Mouse (Mus musculus) adrenal gland, postnatal 10 days (tissue): Measurements from ENCODE around the gene Gm10799. TPM values are rescaled to one million over a fixed set of nuclear protein-coding genes. Genes with fewer than 3 reads are reported as not detected.
A peak's percentile ranks its signal among the peaks of the same experiment; 100 is the strongest.
"Not testable (repeated sequence)": the region's sequence is repeated elsewhere in the genome, so short reads cannot be mapped to it uniquely, and the experiment has no call there.

ENCODE experiments used
- DNase-seq: peaks from one replicate; pipeline ENCODE4 v3.0.0; 2021; ENCODE audit warnings: mixed read lengths
- total RNA-seq, 2 experiments: library from RNA; stranded (reverse); gene quantifications; 2 replicates each; pipeline ENCODE4 v1.2.3; 2021

The Gm10799 gene
- total RNA-seq, 2 experiments from 2014 or later, result not detected

GRCm38 (mm10) chr2:104065526-104065925 is 2.8 kb downstream of the Gm10799 start, which contains the start of gene Gm10912:
Gene Gm10912 (plus strand): TSS chr2:104065826.
- not testable (repeated sequence) for DNase-seq

- DNase-seq, result no peak
Measured at GRCm38 (mm10) chr2:104064152-104064551, 4.2 kb downstream of the Gm10799 start.

GRCm38 (mm10) chr2:104062665-104063064 is 5.7 kb downstream of the Gm10799 start:
- DNase-seq, result no peak

GRCm38 (mm10) chr2:104060996-104061395 is 7.4 kb downstream of the Gm10799 start:
- DNase-seq, result no peak

GRCm38 (mm10) chr2:104059786-104060185 is 8.6 kb downstream of the Gm10799 start:
- no peak for DNase-seq

- DNase-seq, result no peak
Measured at GRCm38 (mm10) chr2:104058954-104059353, 9.4 kb downstream of the Gm10799 start.

- no peak for DNase-seq
Measured at GRCm38 (mm10) chr2:104058381-104058780, 10.0 kb downstream of the Gm10799 start.

- peak; percentile 63 for DNase-seq
Measured at GRCm38 (mm10) chr2:104044479-104045080, 23.8 kb downstream of the Gm10799 start.

GRCm38 (mm10) chr2:104043624-104044478 is 24.5 kb downstream of the Gm10799 start:
- DNase-seq, result no peak

GRCm38 (mm10) chr2:104042766-104043165 is 25.6 kb downstream of the Gm10799 start:
- no peak for DNase-seq

- peak; percentile 63 for DNase-seq
Measured at GRCm38 (mm10) chr2:104041632-104042031, 26.7 kb downstream of the Gm10799 start.

- DNase-seq, result no peak
Measured at GRCm38 (mm10) chr2:104038236-104038635, 30.1 kb downstream of the Gm10799 start.

GRCm38 (mm10) chr2:104036316-104036715 is 32.0 kb downstream of the Gm10799 start:
- no peak for DNase-seq

- DNase-seq, result no peak
Measured at GRCm38 (mm10) chr2:104035595-104035994, 32.8 kb downstream of the Gm10799 start.

GRCm38 (mm10) chr2:104034832-104035472 is 33.4 kb downstream of the Gm10799 start:
- DNase-seq, result peak; percentile 80

GRCm38 (mm10) chr2:104032056-104032455 is 36.3 kb downstream of the Gm10799 start:
- DNase-seq, result no peak

GRCm38 (mm10) chr2:104030381-104030780 is 38.0 kb downstream of the Gm10799 start:
- no peak for DNase-seq

- DNase-seq, result no peak
Measured at GRCm38 (mm10) chr2:104029074-104029473, 39.3 kb downstream of the Gm10799 start.

GRCm38 (mm10) chr2:104028139-104028723 is 40.1 kb downstream of the Gm10799 start, which contains the start of gene 4931422A03Rik:
Gene 4931422A03Rik (minus strand): TSS chr2:104028361.
- DNase-seq, result no peak

- peak; percentile 96 for DNase-seq
Measured at GRCm38 (mm10) chr2:104027458-104028138, 40.8 kb downstream of the Gm10799 start, which contains the start of gene Fbxo3. Gene Fbxo3 (plus strand): TSS chr2:104027721.

GRCm38 (mm10) chr2:104024656-104025055 is 43.7 kb downstream of the Gm10799 start:
- no peak for DNase-seq

GRCm38 (mm10) chr2:104023096-104023495 is 45.3 kb downstream of the Gm10799 start:
- DNase-seq, result no peak
